Mouse (Mus musculus): ENCODE measurements at regions not wholly inside any gene's neighbourhood (a gene's known extent, or its start where the extent isn't known, plus 50 kb on each side); places are given as distances from the start of the nearest gene placed in this dataset.
A peak's percentile ranks its signal among the peaks of the same experiment; 100 is the strongest.

GRCm38 (mm10) chr10:118782646-118783045 is 87.4 kb downstream of the Dyrk2 start:
- Histone ChIP-seq H3K4me2 (ENCODE audit: low read depth, low read length) (no peak overlapping the region), H3K9me3 (ENCODE audit: low read length) (no peaks in the 10 kb centered on the region), H3K4me1 (ENCODE audit: insufficient read depth, low read length) (no peaks in the 10 kb centered on the region), H3K9ac (replicated peaks; ENCODE audit: low read length) (no peak overlapping the region), H3K27me3 (ENCODE audit: insufficient read depth, low read length) (no peaks in the 10 kb centered on the region), H3K27ac (no peak overlapping the region), H3K36me3 (ENCODE audit: insufficient read depth, low read length) (no peaks in the 10 kb centered on the region), H3K4me3 (ENCODE audit: low read length) (no peak overlapping the region)
- ATAC-seq (peak; percentile 45; the same call in 1 of the 2 replicates), DNase-seq (ENCODE audit: low spot score) (peak; percentile 58)
- WGBS = 61% methylated on average over 6 of the region's 6 CpGs
- TF ChIP-seq CTCF (IDR thresholded peaks at IDR 0.05; ENCODE audit: low read depth) = no peak

DNA sequence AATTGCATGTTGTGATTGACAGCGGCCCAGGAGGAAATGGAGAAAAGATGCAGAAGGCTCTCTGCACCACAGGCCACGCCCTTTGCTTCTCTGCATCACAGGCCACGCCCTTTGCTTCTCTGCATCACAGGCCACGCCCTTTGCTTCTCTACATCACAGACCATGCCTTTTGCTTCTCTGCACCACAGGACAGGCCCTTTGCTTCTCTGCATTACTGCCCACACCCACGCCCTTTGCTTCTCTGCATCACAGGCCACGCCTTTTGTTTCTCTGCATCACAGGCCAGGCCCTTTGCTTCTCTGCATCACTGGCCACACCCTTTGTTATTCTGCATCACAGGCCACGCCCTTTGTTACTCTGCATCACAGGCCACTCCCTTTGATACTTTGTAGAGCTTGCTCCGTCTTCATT is 82.7 kb downstream of the Dyrk2 start:
- no peak for TF ChIP-seq CTCF (IDR thresholded peaks at IDR 0.05; ENCODE audit: low read depth)
- H3K27me3 ChIP-seq (ENCODE audit: insufficient read depth, low read length) = no peaks in the 10 kb centered on the region
- H3K36me3 ChIP-seq (ENCODE audit: insufficient read depth, low read length) = no peaks in the 10 kb centered on the region
- H3K9me3 ChIP-seq (ENCODE audit: low read length) = no peaks in the 10 kb centered on the region
- H3K4me3 ChIP-seq (ENCODE audit: low read length) = no peak overlapping the region
- ATAC-seq = no peak
- no peak for DNase-seq (ENCODE audit: low spot score)
- no peak overlapping the region for H3K9ac ChIP-seq (replicated peaks; ENCODE audit: low read length)
- H3K27ac ChIP-seq = no peak overlapping the region
- no peaks in the 10 kb centered on the region for H3K4me1 ChIP-seq (ENCODE audit: insufficient read depth, low read length)
- H3K4me2 ChIP-seq (ENCODE audit: low read depth, low read length) = no peak overlapping the region
- 85% methylated on average over 8 of the region's 8 CpGs for WGBS

DNA sequence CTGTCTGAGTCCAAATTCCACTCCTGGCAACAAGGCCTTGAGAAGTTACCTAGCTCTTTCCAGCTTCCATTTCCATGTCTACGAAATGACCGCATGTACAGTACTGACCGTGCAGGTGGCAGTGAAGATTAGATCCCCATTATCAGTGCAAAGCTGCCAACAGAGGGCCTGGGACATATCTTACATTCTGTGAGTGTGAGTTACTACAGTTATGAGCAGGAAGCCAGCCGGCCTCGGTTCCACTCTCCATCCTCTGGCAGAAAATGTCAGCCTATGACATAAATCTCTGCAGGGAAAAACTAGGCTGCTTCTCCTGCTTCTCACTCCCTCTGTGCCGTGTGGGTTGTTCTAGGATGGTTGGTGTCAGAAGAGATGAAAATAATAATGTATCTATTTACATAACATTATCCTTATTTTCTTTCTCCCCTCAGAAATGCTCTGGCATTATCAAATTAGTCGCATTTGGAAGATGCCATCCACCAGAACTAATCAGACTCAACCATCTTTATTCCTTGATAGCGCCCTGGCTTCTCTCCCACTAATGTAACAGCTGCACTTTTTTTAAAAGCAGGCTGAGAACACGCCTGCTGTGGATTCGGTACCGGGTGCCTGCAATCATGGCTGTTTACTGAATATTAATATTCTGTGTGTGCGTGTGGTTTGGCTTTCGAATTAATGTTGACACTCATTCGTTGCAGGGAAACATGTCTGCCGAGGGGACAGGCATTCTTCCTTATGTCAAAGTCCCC is 77.5 kb downstream of the Dyrk2 start:
- Histone ChIP-seq H3K4me1 (ENCODE audit: insufficient read depth, low read length) (no peaks in the 10 kb centered on the region), H3K27me3 (ENCODE audit: insufficient read depth, low read length) (no peaks in the 10 kb centered on the region), H3K9me3 (ENCODE audit: low read length) (no peaks in the 10 kb centered on the region), H3K4me2 (ENCODE audit: low read depth, low read length) (no peak overlapping the region), H3K4me3 (ENCODE audit: low read length) (no peak overlapping the region), H3K36me3 (ENCODE audit: insufficient read depth, low read length) (no peaks in the 10 kb centered on the region), H3K27ac (peak overlapping the region; percentile 3; the same call in 1 of the 2 replicates), H3K9ac (replicated peaks; ENCODE audit: low read length) (no peak overlapping the region)
- DNase-seq (ENCODE audit: low spot score) (peak; percentile 16), ATAC-seq (no peak)
- TF ChIP-seq CTCF (IDR thresholded peaks at IDR 0.05; ENCODE audit: low read depth) = no peak
- WGBS = 52% methylated on average over 15 of the region's 15 CpGs

DNA sequence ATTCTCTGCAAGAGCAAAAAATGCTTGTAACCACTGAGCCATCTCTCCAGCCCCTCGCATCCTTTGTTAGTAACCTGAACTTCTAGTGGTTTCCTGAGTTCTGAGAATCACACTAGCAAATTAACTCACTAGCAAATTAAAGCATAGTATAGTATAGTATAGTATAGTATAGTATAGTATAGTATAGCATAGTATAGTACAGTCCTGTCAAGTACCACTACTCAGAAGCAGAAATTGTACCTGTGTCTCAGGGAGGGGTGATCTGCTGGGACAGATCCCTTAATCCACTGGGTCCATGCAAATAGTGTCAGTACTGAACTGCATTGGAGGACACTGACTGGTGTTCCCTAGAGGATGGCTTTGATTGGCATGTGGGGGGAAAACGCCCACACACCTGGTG is 76.2 kb downstream of the Dyrk2 start:
- Histone ChIP-seq H3K4me3 (ENCODE audit: low read length) (no peak overlapping the region), H3K27ac (no peak overlapping the region), H3K4me2 (ENCODE audit: low read depth, low read length) (no peak overlapping the region), H3K9me3 (ENCODE audit: low read length) (no peaks in the 10 kb centered on the region), H3K36me3 (ENCODE audit: insufficient read depth, low read length) (no peaks in the 10 kb centered on the region), H3K4me1 (ENCODE audit: insufficient read depth, low read length) (no peaks in the 10 kb centered on the region), H3K27me3 (ENCODE audit: insufficient read depth, low read length) (no peaks in the 10 kb centered on the region), H3K9ac (replicated peaks; ENCODE audit: low read length) (no peak overlapping the region)
- WGBS = 89% methylated on average over 2 of the region's 2 CpGs
- DNase-seq (ENCODE audit: low spot score) (no peak), ATAC-seq (no peak)
- no peak for TF ChIP-seq CTCF (IDR thresholded peaks at IDR 0.05; ENCODE audit: low read depth)

GRCm38 (mm10) chr10:118794395-118795060 is 75.5 kb downstream of the Dyrk2 start:
- WGBS = 39% methylated on average over 9 of the region's 9 CpGs
- TF ChIP-seq CTCF (IDR thresholded peaks at IDR 0.05; ENCODE audit: low read depth) = no peak
- Histone ChIP-seq H3K36me3 (ENCODE audit: insufficient read depth, low read length) (no peaks in the 10 kb centered on the region), H3K4me2 (ENCODE audit: low read depth, low read length) (no peak overlapping the region), H3K9me3 (ENCODE audit: low read length) (no peaks in the 10 kb centered on the region), H3K27me3 (ENCODE audit: insufficient read depth, low read length) (no peaks in the 10 kb centered on the region), H3K9ac (replicated peaks; ENCODE audit: low read length) (no peak overlapping the region), H3K4me3 (ENCODE audit: low read length) (no peak overlapping the region), H3K4me1 (ENCODE audit: insufficient read depth, low read length) (no peaks in the 10 kb centered on the region), H3K27ac (no peak overlapping the region)
- ATAC-seq = no peak
- no peak for DNase-seq (ENCODE audit: low spot score)

DNA sequence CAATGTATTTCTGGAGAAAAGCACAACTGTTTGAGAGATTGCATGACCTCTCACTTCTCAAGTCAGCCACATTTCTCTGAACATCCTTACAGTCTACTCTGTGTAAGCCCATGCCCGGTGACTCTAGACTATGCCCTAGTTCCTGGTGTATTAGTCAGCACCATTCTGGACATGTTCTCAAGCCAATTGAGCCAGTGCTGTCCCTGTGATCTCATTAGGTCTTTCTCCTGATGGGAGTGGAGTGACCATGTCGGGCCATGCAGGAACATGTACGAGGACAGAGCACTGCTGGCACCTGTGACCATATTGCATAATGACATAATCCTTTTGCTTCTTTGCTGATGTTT is 75.0 kb downstream of the Dyrk2 start:
- Histone ChIP-seq H3K4me2 (ENCODE audit: low read depth, low read length) (no peak overlapping the region), H3K27ac (no peak overlapping the region), H3K27me3 (ENCODE audit: insufficient read depth, low read length) (no peaks in the 10 kb centered on the region), H3K9me3 (ENCODE audit: low read length) (no peaks in the 10 kb centered on the region), H3K4me3 (ENCODE audit: low read length) (no peak overlapping the region), H3K36me3 (ENCODE audit: insufficient read depth, low read length) (no peaks in the 10 kb centered on the region), H3K4me1 (ENCODE audit: insufficient read depth, low read length) (no peaks in the 10 kb centered on the region), H3K9ac (replicated peaks; ENCODE audit: low read length) (no peak overlapping the region)
- TF ChIP-seq CTCF (IDR thresholded peaks at IDR 0.05; ENCODE audit: low read depth) = no peak
- no peak for DNase-seq (ENCODE audit: low spot score)
- 86% methylated on average over 3 of the region's 3 CpGs for WGBS
- ATAC-seq = no peak

GRCm38 (mm10) chr10:118796512-118796911 is 73.5 kb downstream of the Dyrk2 start:
- H3K4me3 ChIP-seq (ENCODE audit: low read length) = no peak overlapping the region
- WGBS = 88% methylated on average over 7 of the region's 7 CpGs
- DNase-seq (ENCODE audit: low spot score) = no peak
- no peaks in the 10 kb centered on the region for H3K9me3 ChIP-seq (ENCODE audit: low read length)
- H3K36me3 ChIP-seq (ENCODE audit: insufficient read depth, low read length) = no peaks in the 10 kb centered on the region
- H3K27ac ChIP-seq = no peak overlapping the region
- H3K27me3 ChIP-seq (ENCODE audit: insufficient read depth, low read length) = no peaks in the 10 kb centered on the region
- H3K4me2 ChIP-seq (ENCODE audit: low read depth, low read length) = no peak overlapping the region
- no peak overlapping the region for H3K9ac ChIP-seq (replicated peaks; ENCODE audit: low read length)
- no peaks in the 10 kb centered on the region for H3K4me1 ChIP-seq (ENCODE audit: insufficient read depth, low read length)
- TF ChIP-seq CTCF (IDR thresholded peaks at IDR 0.05; ENCODE audit: low read depth) = no peak
- no peak for ATAC-seq

Measured in hindbrain, postnatal 0 days (tissue).